ENCODE assay signal across 9 mouse cellular contexts in the genomic region with DNA sequence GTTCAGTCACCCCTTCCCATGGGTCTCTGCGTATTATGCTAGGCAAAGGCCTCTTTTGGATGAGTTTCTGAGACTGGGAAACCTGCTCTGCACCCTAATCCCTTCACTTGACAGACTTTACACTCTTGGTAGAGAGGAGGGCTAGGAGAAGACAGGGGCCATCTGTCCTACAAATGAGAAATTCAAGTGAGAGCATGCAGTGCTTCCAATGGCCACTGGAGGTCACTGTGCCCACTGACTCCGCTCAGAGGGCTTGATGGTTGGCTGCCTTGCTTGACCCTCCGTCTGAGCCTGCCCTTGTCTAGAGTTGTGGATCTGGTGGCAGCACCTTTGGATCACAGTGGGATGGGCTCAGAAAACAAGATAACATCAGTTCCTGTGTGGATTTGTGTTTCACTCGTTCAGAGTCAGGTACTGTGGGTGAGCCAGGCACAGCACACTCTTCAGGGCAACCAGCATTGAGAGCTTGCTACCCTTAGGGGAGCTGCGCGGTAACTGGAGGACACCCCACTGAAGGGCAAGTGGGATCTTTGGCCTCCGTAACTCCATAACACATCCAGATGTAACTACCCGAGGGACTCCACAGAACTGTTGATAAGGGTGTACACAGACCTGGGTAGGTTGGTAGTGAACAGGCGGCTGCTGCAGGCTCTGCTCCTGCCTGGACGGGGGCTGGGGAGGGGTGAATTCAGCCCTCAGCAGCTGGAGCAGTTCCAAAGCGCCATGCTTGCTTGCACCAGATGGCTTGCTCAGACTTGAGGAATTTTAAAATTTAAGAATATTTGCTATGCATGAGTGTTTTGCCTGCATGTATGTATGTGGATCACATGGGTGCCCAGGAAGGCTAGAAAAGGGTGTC. TPM values are rescaled to one million over a fixed set of nuclear protein-coding genes. Genes with fewer than 3 reads are reported as not detected.
A peak's percentile ranks its signal among the peaks of the same experiment; 100 is the strongest.
DNase-seq lines count a peak whose midpoint lies in the region; ATAC-seq and TF ChIP-seq lines count a peak whose summit lies in the region.
"Had no signal": no experiment of that assay in that cellular context is flagged by ENCODE, and none has a peak within 500 bp of the region (broad histone marks: within the 10 kb centered on the region; RNA-seq: fewer than 3 reads in every experiment).

No protein-coding gene starts in this region.

- DNase-seq in 416B (ENCODE audit: low read depth) (peak; percentile 69), NIH3T3 (ENCODE audit: low read depth) (peak; percentile 85)
- DNase-seq in cerebellum, postnatal 36 days, result peak; percentile 49 to 58
- DNase-seq in frontal cortex, postnatal 25 days (ENCODE audit: low spot score in 2 of 2), result peak; percentile 53 to 66
- DNase-seq in limb, embryonic 10.5 days (ENCODE audit: low spot score), result peak; percentile 76
- peak; percentile 77 for DNase-seq in midbrain, embryonic 14.5 days

- H3K4me3 ChIP-seq in intestine, postnatal 0 days (ENCODE audit: low read depth, low read length), result no peak overlapping the region
- H3K4me3 ChIP-seq in limb, embryonic 10.5 days, result no peak overlapping the region
- no peak overlapping the region for H3K4me3 ChIP-seq in midbrain, embryonic 14.5 days (replicated peaks; ENCODE audit: low read depth, low read length)
- H3K4me3 ChIP-seq in stomach, embryonic 14.5 days (ENCODE audit: low read depth, low read length), result no peak overlapping the region
- H3K4me3 ChIP-seq: erythroblast, embryonic 14.5 days had no signal

- no peaks in the 10 kb centered on the region for H3K4me1 ChIP-seq in intestine, postnatal 0 days (replicated peaks; ENCODE audit: control insufficient read depth, insufficient read depth, low read length)
- H3K4me1 ChIP-seq in limb, embryonic 10.5 days, result peaks cover 5% of the 10 kb centered on the region; the same call in 1 of the 2 replicates
- H3K4me1 ChIP-seq in midbrain, embryonic 14.5 days (ENCODE audit: control insufficient read depth, insufficient read depth, low read length), result no peaks in the 10 kb centered on the region
- 0 out of 2 replicates have a peak, but pooled peaks cover 4% of the 10 kb centered on the region for H3K4me1 ChIP-seq in stomach, embryonic 14.5 days (ENCODE audit: control insufficient read depth, insufficient read depth, low read length)

- H3K36me3 ChIP-seq in intestine, postnatal 0 days (ENCODE audit: control insufficient read depth, insufficient read depth), result peaks cover 12% of the 10 kb centered on the region; the same call in 1 of the 2 replicates
- peaks cover 62% of the 10 kb centered on the region for H3K36me3 ChIP-seq in limb, embryonic 10.5 days
- peaks cover 2% of the 10 kb centered on the region; the same call in 1 of the 2 replicates for H3K36me3 ChIP-seq in midbrain, embryonic 14.5 days (ENCODE audit: control insufficient read depth, insufficient read depth, low read length)
- peaks cover 11% of the 10 kb centered on the region for H3K36me3 ChIP-seq in stomach, embryonic 14.5 days (ENCODE audit: control insufficient read depth, insufficient read depth, low read length)

- no peaks in the 10 kb centered on the region for H3K27me3 ChIP-seq in intestine, postnatal 0 days (replicated peaks; ENCODE audit: control insufficient read depth, insufficient read depth, low read length)
- H3K27me3 ChIP-seq in limb, embryonic 10.5 days (ENCODE audit: low read depth, poor library complexity, severe bottlenecking), result no peaks in the 10 kb centered on the region
- no peaks in the 10 kb centered on the region for H3K27me3 ChIP-seq in midbrain, embryonic 14.5 days (ENCODE audit: control insufficient read depth, insufficient read depth, low read length)
- H3K27me3 ChIP-seq in stomach, embryonic 14.5 days (ENCODE audit: control insufficient read depth, insufficient read depth, low read length), result no peaks in the 10 kb centered on the region

- WGBS in intestine, postnatal 0 days, result 57% methylated on average over 11 of the region's 11 CpGs
- 73% methylated on average over 11 of the region's 11 CpGs for WGBS in limb, embryonic 10.5 days
- WGBS in midbrain, embryonic 14.5 days, result 71% methylated on average over 11 of the region's 11 CpGs
- 58% methylated on average over 11 of the region's 11 CpGs for WGBS in stomach, embryonic 14.5 days

- H3K27ac ChIP-seq in intestine, postnatal 0 days (ENCODE audit: low read depth, low read length), result no peak overlapping the region
- no peak overlapping the region for H3K27ac ChIP-seq in limb, embryonic 10.5 days
- no peak overlapping the region for H3K27ac ChIP-seq in midbrain, embryonic 14.5 days (replicated peaks; ENCODE audit: low read depth, low read length)
- H3K27ac ChIP-seq in stomach, embryonic 14.5 days (ENCODE audit: low read length), result no peak overlapping the region

- no peaks in the 10 kb centered on the region for H3K9me3 ChIP-seq in intestine, postnatal 0 days (ENCODE audit: control insufficient read depth)
- no peaks in the 10 kb centered on the region for H3K9me3 ChIP-seq in limb, embryonic 10.5 days (replicated peaks)
- no peaks in the 10 kb centered on the region for H3K9me3 ChIP-seq in midbrain, embryonic 14.5 days (ENCODE audit: control insufficient read depth, low read length)
- H3K9me3 ChIP-seq in stomach, embryonic 14.5 days (ENCODE audit: control insufficient read depth, low read depth, low read length), result no peaks in the 10 kb centered on the region

- ATAC-seq in intestine, postnatal 0 days, result no peak
- ATAC-seq in midbrain, embryonic 14.5 days (ENCODE audit: low FRiP score, low TSS enrichment), result no peak
- peak; percentile 39; the same call in 1 of the 2 replicates for ATAC-seq in stomach, embryonic 14.5 days (ENCODE audit: insufficient number of reproducible peaks, insufficient read depth, low FRiP score, low read depth)

- TF ChIP-seq CTCF in intestine, postnatal 0 days (IDR thresholded peaks at IDR 0.05; ENCODE audit: low read depth), result peak; percentile 98

- H3K9ac ChIP-seq in intestine, postnatal 0 days (ENCODE audit: low read depth, low read length), result no peak overlapping the region
- H3K9ac ChIP-seq in midbrain, embryonic 14.5 days (replicated peaks; ENCODE audit: low read length), result no peak overlapping the region
- no peak overlapping the region for H3K9ac ChIP-seq in stomach, embryonic 14.5 days (replicated peaks; ENCODE audit: low read depth, low read length)

- no peak overlapping the region for H3K4me2 ChIP-seq in intestine, postnatal 0 days (replicated peaks; ENCODE audit: low read depth)
- no peak overlapping the region for H3K4me2 ChIP-seq in midbrain, embryonic 14.5 days (ENCODE audit: low read length)
- no peak overlapping the region for H3K4me2 ChIP-seq in stomach, embryonic 14.5 days (replicated peaks; ENCODE audit: low read depth, low read length)

RNA-seq across cellular contexts. Expression of a gene that starts 22.7 kb away (rescaled TPM):
- 18.6 and 19.4 TPM in 2 replicates for polyA plus RNA-seq in intestine, postnatal 0 days (2015; fragmentation: Nextera tagmentation; extraction: Ambion mirVana)
- 137 and 146 TPM in 2 replicates for polyA plus RNA-seq in limb, embryonic 10.5 days (2016; fragmentation: Nextera tagmentation; extraction: Ambion mirVana)
- polyA plus RNA-seq in midbrain, embryonic 14.5 days (2014; fragmentation: Nextera tagmentation; extraction: Ambion mirVana), result 17.3 and 22.1 TPM in 2 replicates
- 73.5 and 80.0 TPM in 2 replicates for polyA plus RNA-seq in stomach, embryonic 14.5 days (2014; fragmentation: Nextera tagmentation; extraction: Ambion mirVana)
